Mouse (Mus musculus) midbrain, embryonic 11.5 days (tissue): ENCODE measurements around the gene Gnptg. TPM values are rescaled to one million over a fixed set of nuclear protein-coding genes. Genes with fewer than 3 reads are reported as not detected.

ENCODE experiments used
- ATAC-seq: fragments of 200-750 bp; cut with Nextera tagmentation; 2 replicates; pipeline ENCODE4 v1.8.0; 2017; ENCODE audit warnings: moderate TSS enrichment, moderate library complexity; ENCODE audit not compliant: low FRiP score
- DNase-seq: peaks from one replicate; pipeline ENCODE4 v3.0.0; 2015; ENCODE audit warnings: low spot score; ENCODE audit errors: missing footprints
- H3K27ac ChIP-seq: fragments of 300-500 bp; sonication (generic); 2 replicates; pipeline ENCODE4 v1.5.1; 2014; ENCODE audit warnings: low read depth, low read length
- H3K27me3 ChIP-seq: fragments of 300-500 bp; sonication (generic); 2 replicates; pipeline ENCODE4 v1.6.1; 2014; ENCODE audit warnings: mild to moderate bottlenecking, low read length, moderate library complexity, mixed read lengths; ENCODE audit not compliant: control insufficient read depth, insufficient read depth
- H3K36me3 ChIP-seq: fragments of 300-500 bp; sonication (generic); 2 replicates; pipeline ENCODE4 v1.6.1; 2014; ENCODE audit warnings: mild to moderate bottlenecking, low read length, moderate library complexity, mixed read lengths; ENCODE audit not compliant: control insufficient read depth, insufficient read depth
- H3K4me1 ChIP-seq: fragments of 300-500 bp; sonication (generic); 2 replicates; pipeline ENCODE4 v1.6.1; 2014; ENCODE audit warnings: low read length; ENCODE audit not compliant: control insufficient read depth, insufficient read depth
- H3K4me2 ChIP-seq: fragments of 300-500 bp; sonication (generic); 2 replicates; pipeline ENCODE4 v1.6.1; 2014; ENCODE audit warnings: mild to moderate bottlenecking, moderate library complexity
- H3K4me3 ChIP-seq: fragments of 300-500 bp; sonication (generic); 2 replicates; pipeline ENCODE4 v1.5.1; 2014; ENCODE audit warnings: low read depth, low read length
- H3K9ac ChIP-seq: fragments of 300-500 bp; sonication (generic); 2 replicates; pipeline ENCODE4 v1.6.1; 2014; ENCODE audit warnings: low read length
- H3K9me3 ChIP-seq: fragments of 300-500 bp; sonication (generic); 2 replicates; pipeline ENCODE4 v1.6.1; 2016; ENCODE audit warnings: low read length; ENCODE audit not compliant: control insufficient read depth
- WGBS: fragments of 180-500 bp; shearing (Covaris S2); extraction: QIAGEN DNeasy Blood & Tissue Kit; methylation state at CpG from one replicate; pipeline ENCODE4 v1.1.7; 2014; 5-methylcytosine and 5-hydroxymethylcytosine counted together
- polyA plus RNA-seq: library from polyadenylated mRNA; unstranded; fragments of >200 nt; fragmentation: Nextera tagmentation; extraction: Ambion mirVana; gene quantifications from 2 replicates; pipeline ENCODE4 v1.2.1, GENCODE M21; 2014

The Gnptg gene
- polyA plus RNA-seq = 59.5 and 63.2 TPM in 2 replicates

- Histone ChIP-seq H3K36me3 (peaks cover 17% of the 10 kb centered on the region), H3K4me3 (peak within 1 kb of the TSS; percentile 99), H3K27ac (peak within 1 kb of the TSS; percentile 57; the same call in 1 of the 2 replicates), H3K4me2 (peak within 1 kb of the TSS; percentile 98), H3K9ac (peak within 1 kb of the TSS; percentile 96), H3K9me3 (no peaks in the 10 kb centered on the region), H3K27me3 (no peaks in the 10 kb centered on the region), H3K4me1 (peaks cover 12% of the 10 kb centered on the region)
- DNase-seq (peak; percentile 99), ATAC-seq (peak; percentile 81)
- under 1% methylated on average over 80 of the region's 80 CpGs for WGBS
These were observed at the start of gene Gnptg, which contains the start of gene Tsr3 for GRCm38 (mm10) chr17:25239695-25240636. TSS of gene Gnptg (minus strand) at chr17:25240124. TSS of gene Tsr3 (plus strand) at chr17:25240170.

DNA sequence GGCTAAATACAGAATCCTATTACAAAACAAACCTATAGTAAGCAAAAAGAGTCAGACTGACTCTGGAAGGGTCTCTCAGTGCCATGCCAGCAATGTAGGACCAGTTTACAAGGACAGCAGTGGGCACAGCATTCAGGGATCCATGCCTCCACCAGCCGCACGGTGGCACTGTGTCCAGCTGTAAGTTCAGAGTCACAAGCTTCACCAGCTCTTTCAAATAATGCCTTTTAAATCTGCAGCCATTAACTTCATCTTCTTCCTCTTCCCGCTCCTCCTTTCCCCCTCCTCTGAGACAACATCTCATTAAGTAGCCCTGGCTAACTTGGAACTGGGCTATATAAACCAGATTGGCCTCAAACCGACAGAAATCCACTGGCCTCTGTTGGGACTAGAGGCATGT, 48.9 kb upstream of the Gnptg start:
- 32% methylated on average over 4 of the region's 4 CpGs for WGBS
- H3K27ac ChIP-seq = no peak overlapping the region
- H3K27me3 ChIP-seq = no peaks in the 10 kb centered on the region
- no peak overlapping the region for H3K4me3 ChIP-seq
- no peaks in the 10 kb centered on the region for H3K9me3 ChIP-seq
- H3K36me3 ChIP-seq = no peaks in the 10 kb centered on the region
- no peak overlapping the region for H3K4me2 ChIP-seq
- H3K4me1 ChIP-seq = no peaks in the 10 kb centered on the region
- ATAC-seq = no peak
- no peak overlapping the region for H3K9ac ChIP-seq
- DNase-seq = peak; percentile 91

DNA sequence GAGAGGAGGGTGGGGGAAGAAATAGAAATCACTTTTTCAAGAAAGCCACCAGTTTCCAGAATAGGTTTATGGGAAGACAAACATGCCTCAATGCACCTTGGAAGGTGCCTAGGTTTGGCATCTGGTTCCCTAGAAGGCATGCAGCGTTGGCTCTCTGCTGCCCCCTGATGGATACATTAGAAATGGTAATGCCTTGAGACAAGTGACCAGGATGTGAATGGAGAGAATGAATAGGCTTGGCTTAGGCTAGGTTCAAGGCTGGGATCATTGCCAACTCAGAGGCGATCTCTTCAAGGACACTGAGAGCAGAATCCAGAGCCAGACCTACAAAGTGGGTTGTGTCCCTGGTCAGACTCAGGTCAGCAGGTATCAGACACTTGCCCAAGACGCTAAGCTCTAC, 45.1 kb upstream of the Gnptg start:
- Histone ChIP-seq H3K4me3 (no peak overlapping the region), H3K9ac (no peak overlapping the region), H3K9me3 (no peaks in the 10 kb centered on the region), H3K4me2 (no peak overlapping the region), H3K36me3 (no peaks in the 10 kb centered on the region), H3K4me1 (no peaks in the 10 kb centered on the region), H3K27me3 (no peaks in the 10 kb centered on the region), H3K27ac (no peak overlapping the region)
- ATAC-seq = no peak
- WGBS = 21% methylated on average over 3 of the region's 3 CpGs
- peak; percentile 96 for DNase-seq

GRCm38 (mm10) chr17:25282133-25282532, 42.2 kb upstream of the Gnptg start:
- Histone ChIP-seq H3K27me3 (no peaks in the 10 kb centered on the region), H3K4me3 (no peak overlapping the region), H3K4me1 (no peaks in the 10 kb centered on the region), H3K9ac (no peak overlapping the region), H3K9me3 (no peaks in the 10 kb centered on the region), H3K27ac (no peak overlapping the region), H3K4me2 (no peak overlapping the region), H3K36me3 (no peaks in the 10 kb centered on the region)
- ATAC-seq (no peak), DNase-seq (no peak)
- WGBS = 45% methylated on average over 11 of the region's 11 CpGs

- H3K4me1 ChIP-seq = peaks cover 13% of the 10 kb centered on the region
- no peak overlapping the region for H3K4me3 ChIP-seq
- no peak for ATAC-seq
- no peaks in the 10 kb centered on the region for H3K9me3 ChIP-seq
- H3K9ac ChIP-seq = no peak overlapping the region
- no peaks in the 10 kb centered on the region for H3K27me3 ChIP-seq
- peak; percentile 71 for DNase-seq
- no peaks in the 10 kb centered on the region for H3K36me3 ChIP-seq
- H3K27ac ChIP-seq = no peak overlapping the region
- 96% methylated on average over 3 of the region's 3 CpGs for WGBS
- no peak overlapping the region for H3K4me2 ChIP-seq
These were observed 35.9 kb upstream of the Gnptg start for GRCm38 (mm10) chr17:25275833-25276232.

- Histone ChIP-seq H3K9me3 (no peaks in the 10 kb centered on the region), H3K4me3 (peak within 1 kb of the TSS; percentile 98), H3K27ac (peak within 1 kb of the TSS; percentile 97), H3K9ac (peak within 1 kb of the TSS; percentile 100), H3K4me2 (peak within 1 kb of the TSS; percentile 45), H3K4me1 (peaks cover 17% of the 10 kb centered on the region), H3K27me3 (no peaks in the 10 kb centered on the region), H3K36me3 (no peaks in the 10 kb centered on the region)
- DNase-seq = peak; percentile 62
- 88% methylated on average over 9 of the region's 9 CpGs for WGBS
- no peak for ATAC-seq
These were observed 34.8 kb upstream of the Gnptg start, which contains the start of gene Ube2i for GRCm38 (mm10) chr17:25274571-25275346. TSS of gene Ube2i (minus strand) at chr17:25274622.

DNA sequence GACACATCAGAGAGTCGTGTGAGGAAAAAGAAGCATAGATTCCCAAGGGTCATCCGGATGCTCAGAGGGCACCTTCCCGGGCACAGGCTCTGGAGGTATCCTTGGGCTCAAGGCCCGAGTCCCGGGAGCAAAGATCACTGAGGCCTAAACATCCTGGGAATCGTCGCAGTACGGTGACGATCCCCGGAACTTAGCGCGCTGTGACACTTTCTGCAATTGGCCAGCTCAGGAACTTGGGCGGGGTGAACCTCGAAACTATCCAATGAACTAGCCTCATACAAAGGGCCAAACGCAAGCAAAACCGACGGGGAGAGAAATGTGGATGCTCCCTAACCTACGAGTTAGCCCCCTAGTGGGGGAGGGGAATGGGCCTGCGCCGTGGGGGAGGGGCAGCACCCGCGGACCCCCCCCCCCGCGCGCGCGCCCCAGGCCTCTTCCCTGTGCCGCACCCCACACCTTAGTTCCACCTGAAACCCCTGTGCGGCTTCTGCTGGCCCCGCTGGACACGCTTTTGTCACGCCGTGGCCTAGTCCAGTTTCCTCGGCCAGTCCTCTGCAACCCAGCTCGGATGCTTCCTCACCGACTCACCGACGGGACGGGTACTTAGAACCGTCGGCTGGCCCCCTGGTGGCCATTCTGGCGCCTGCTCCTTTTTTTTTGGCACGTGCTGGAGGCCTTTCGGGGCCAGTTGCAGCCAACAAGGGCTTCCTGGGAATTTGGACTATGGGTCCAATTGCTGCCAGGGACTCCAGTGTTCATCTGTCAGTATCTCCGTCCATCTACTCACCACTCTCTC, 34.0 kb upstream of the Gnptg start:
- peak; percentile 100 for DNase-seq
- Histone ChIP-seq H3K9me3 (no peaks in the 10 kb centered on the region), H3K4me2 (peak overlapping the region; percentile 45), H3K4me1 (peaks cover 17% of the 10 kb centered on the region), H3K27ac (peak overlapping the region; percentile 97), H3K9ac (peak overlapping the region; percentile 100), H3K4me3 (peak overlapping the region; percentile 98), H3K27me3 (no peaks in the 10 kb centered on the region), H3K36me3 (peaks cover 4% of the 10 kb centered on the region)
- peak; percentile 89 for ATAC-seq
- 2% methylated on average over 39 of the region's 45 CpGs for WGBS

GRCm38 (mm10) chr17:25272951-25273705, 33.2 kb upstream of the Gnptg start:
- H3K27me3 ChIP-seq = no peaks in the 10 kb centered on the region
- DNase-seq = peak; percentile 96
- no peaks in the 10 kb centered on the region for H3K9me3 ChIP-seq
- H3K36me3 ChIP-seq = peaks cover 10% of the 10 kb centered on the region
- peak overlapping the region; percentile 100 for H3K9ac ChIP-seq
- peak overlapping the region; percentile 99 for H3K4me2 ChIP-seq
- peaks cover 17% of the 10 kb centered on the region for H3K4me1 ChIP-seq
- peak overlapping the region; percentile 97 for H3K27ac ChIP-seq
- under 1% methylated on average over 72 of the region's 92 CpGs for WGBS
- ATAC-seq = peak; percentile 90
- peak overlapping the region; percentile 98 for H3K4me3 ChIP-seq
